In the genomic region with DNA sequence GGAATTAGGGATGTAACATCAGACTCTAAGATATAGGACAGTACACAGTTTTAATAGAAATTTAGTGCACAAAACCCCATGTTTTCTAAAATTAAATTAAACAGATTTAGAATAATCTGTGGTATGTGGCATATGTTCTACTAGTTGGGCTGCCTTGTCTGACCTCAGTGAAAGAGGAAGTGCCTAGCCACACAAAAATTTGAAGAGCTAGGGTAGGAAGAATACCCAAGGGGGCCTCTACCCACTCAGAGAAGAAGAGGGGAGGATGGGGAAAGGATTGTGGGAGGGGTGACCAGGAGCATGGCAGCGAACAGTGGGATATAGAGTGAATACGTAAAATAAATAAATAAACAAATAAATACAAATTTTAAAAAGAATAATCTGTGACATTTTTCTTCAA, we compare ENCODE assay signal across 23 mouse cellular contexts.
A peak's percentile ranks its signal among the peaks of the same experiment; 100 is the strongest.
DNase-seq lines count a peak whose midpoint lies in the region; ATAC-seq lines count a peak whose summit lies in the region.
"Had no signal": no experiment of that assay in that cellular context is flagged by ENCODE, and none has a peak within 500 bp of the region (broad histone marks: within the 10 kb centered on the region; RNA-seq: fewer than 3 reads in every experiment).

No protein-coding gene starts in this region.

- no peak overlapping the region for H3K27ac ChIP-seq in forebrain, embryonic 13.5 days
- H3K27ac ChIP-seq: embryonic facial prominence, embryonic 10.5 days; embryonic facial prominence, embryonic 12.5 days had no signal

- H3K4me1 ChIP-seq in forebrain, embryonic 13.5 days, result no peaks in the 10 kb centered on the region
- H3K4me1 ChIP-seq: embryonic facial prominence, embryonic 10.5 days; embryonic facial prominence, embryonic 12.5 days had no signal

- DNase-seq in A20 (ENCODE audit: low read depth, low spot score), result peak; percentile 49
- DNase-seq in splenic B cell, adult 2 months (ENCODE audit: low read depth, low spot score), result peak; percentile 3
- no peak for DNase-seq in embryo, embryonic 10 days (ENCODE audit: low spot score)
- no peak for DNase-seq in spleen, postnatal 10 days (ENCODE audit: low spot score in 2 of 2)
- DNase-seq in right cerebral cortex, postnatal 14 days, result no peak
- DNase-seq: adrenal gland, adult 8-10 months; adrenal gland, postnatal 14 days; adrenal gland, postnatal 36 days; cerebellum, adult 11-12 months; cerebellum, adult 2 months; cerebellum, adult 9-10 months; cerebellum, postnatal 10 days; cerebellum, postnatal 25 days had no signal

- H3K4me3 ChIP-seq in forebrain, embryonic 13.5 days, result no peak overlapping the region
- H3K4me3 ChIP-seq: embryonic facial prominence, embryonic 10.5 days; embryonic facial prominence, embryonic 12.5 days had no signal

- no peaks in the 10 kb centered on the region for H3K27me3 ChIP-seq in splenic B cell, adult 2 months (ENCODE audit: control insufficient read depth, insufficient read depth, low read length, poor library complexity, severe bottlenecking)
- H3K27me3 ChIP-seq in forebrain, embryonic 13.5 days, result no peaks in the 10 kb centered on the region
- H3K27me3 ChIP-seq: embryonic facial prominence, embryonic 12.5 days; Patski had no signal

- H3K36me3 ChIP-seq in splenic B cell, adult 2 months (ENCODE audit: control insufficient read depth, insufficient read depth, low read length, poor library complexity, severe bottlenecking), result no peaks in the 10 kb centered on the region
- no peaks in the 10 kb centered on the region for H3K36me3 ChIP-seq in forebrain, embryonic 13.5 days (ENCODE audit: poor library complexity, severe bottlenecking)
- H3K36me3 ChIP-seq: embryonic facial prominence, embryonic 10.5 days; embryonic facial prominence, embryonic 12.5 days; G1E had no signal

- no peak overlapping the region for H3K9ac ChIP-seq in forebrain, embryonic 13.5 days
- H3K9ac ChIP-seq: embryonic facial prominence, embryonic 12.5 days had no signal

- 90% methylated on average over 2 of the region's 2 CpGs for WGBS in forebrain, embryonic 13.5 days

- peak; percentile 56; the same call in 1 of the 2 replicates for ATAC-seq in common myeloid progenitor, adult 5-6 weeks (replicated peaks; ENCODE audit: low read depth, poor library complexity, severe bottlenecking)
- ATAC-seq in megakaryocyte, adult 5-6 weeks (ENCODE audit: poor library complexity, severe bottlenecking), result peak; percentile 60; the same call in 1 of the 2 replicates
- no peak for ATAC-seq in forebrain, embryonic 13.5 days
- ATAC-seq: activated CD4-positive, CD25-positive, alpha-beta regulatory T cell, adult 4 months; forebrain, embryonic 14.5 days; forebrain, embryonic 16.5 days; Patski had no signal

- no peaks in the 10 kb centered on the region for H3K9me3 ChIP-seq in forebrain, embryonic 13.5 days (replicated peaks)
- H3K9me3 ChIP-seq: embryonic facial prominence, embryonic 10.5 days; embryonic facial prominence, embryonic 12.5 days; G1E had no signal

- H3K4me2 ChIP-seq in forebrain, embryonic 13.5 days, result no peak overlapping the region
- H3K4me2 ChIP-seq: embryonic facial prominence, embryonic 12.5 days had no signal

Comparison
In these comparisons a context has a peak if more than half of its experiments do, and no peak if none do; other contexts are left out.
1. DNase-seq: peak in A20 (single experiment) and splenic B cell, adult 2 months (single experiment); none in embryo, embryonic 10 days (single experiment), spleen, postnatal 10 days (0 of 2) and right cerebral cortex, postnatal 14 days (single experiment).